Comparison of ENCODE assay signal across 24 mouse cellular contexts in genomic region chr3:147975500-147975899, GRCm38 (mm10).
DNase-seq lines count a peak whose midpoint lies in the region; ATAC-seq lines count a peak whose summit lies in the region.
"Had no signal": no experiment of that assay in that cellular context is flagged by ENCODE, and none has a peak within 500 bp of the region (broad histone marks: within the 10 kb centered on the region; RNA-seq: fewer than 3 reads in every experiment).

No protein-coding gene starts in this region.

- H3K4me1 ChIP-seq in hindbrain, embryonic 11.5 days (replicated peaks; ENCODE audit: control insufficient read depth, insufficient read depth, low read length) = no peaks in the 10 kb centered on the region
- no peaks in the 10 kb centered on the region for H3K4me1 ChIP-seq in hindbrain, embryonic 14.5 days (replicated peaks; ENCODE audit: control insufficient read depth, insufficient read depth, low read length)
- H3K4me1 ChIP-seq in midbrain, embryonic 12.5 days = peaks cover 14% of the 10 kb centered on the region
- peaks cover 25% of the 10 kb centered on the region for H3K4me1 ChIP-seq in midbrain, embryonic 10.5 days
- H3K4me1 ChIP-seq in midbrain, embryonic 14.5 days (ENCODE audit: control insufficient read depth, insufficient read depth, low read length) = peaks cover 21% of the 10 kb centered on the region; the same call in 1 of the 2 replicates
- H3K4me1 ChIP-seq: heart, embryonic 10.5 days had no signal

- H3K27ac ChIP-seq in hindbrain, embryonic 11.5 days (ENCODE audit: low read depth, low read length) = no peak overlapping the region
- H3K27ac ChIP-seq in hindbrain, embryonic 14.5 days = no peak overlapping the region
- peak overlapping the region; percentile 71 for H3K27ac ChIP-seq in midbrain, embryonic 12.5 days (replicated peaks)
- no peak overlapping the region for H3K27ac ChIP-seq in midbrain, embryonic 10.5 days (replicated peaks)
- peak overlapping the region; percentile 57 for H3K27ac ChIP-seq in midbrain, embryonic 14.5 days (replicated peaks; ENCODE audit: low read depth, low read length)
- H3K27ac ChIP-seq: forebrain, embryonic 13.5 days; heart, adult 2 months; heart, embryonic 10.5 days; heart, embryonic 13.5 days; hindbrain, embryonic 13.5 days had no signal

- H3K36me3 ChIP-seq in hindbrain, embryonic 11.5 days (ENCODE audit: control insufficient read depth, insufficient read depth, low read length) = no peaks in the 10 kb centered on the region
- no peaks in the 10 kb centered on the region for H3K36me3 ChIP-seq in hindbrain, embryonic 14.5 days (replicated peaks; ENCODE audit: control insufficient read depth, insufficient read depth)
- no peaks in the 10 kb centered on the region for H3K36me3 ChIP-seq in midbrain, embryonic 12.5 days
- H3K36me3 ChIP-seq in midbrain, embryonic 10.5 days = no peaks in the 10 kb centered on the region
- no peaks in the 10 kb centered on the region for H3K36me3 ChIP-seq in midbrain, embryonic 14.5 days (ENCODE audit: control insufficient read depth, insufficient read depth, low read length)
- H3K36me3 ChIP-seq: G1E; heart, embryonic 10.5 days; heart, embryonic 13.5 days; hindbrain, embryonic 13.5 days had no signal

- no peaks in the 10 kb centered on the region for H3K27me3 ChIP-seq in hindbrain, embryonic 11.5 days (ENCODE audit: control insufficient read depth, insufficient read depth, low read length)
- H3K27me3 ChIP-seq in hindbrain, embryonic 14.5 days (ENCODE audit: control insufficient read depth, insufficient read depth, low read length) = no peaks in the 10 kb centered on the region
- H3K27me3 ChIP-seq in midbrain, embryonic 12.5 days = peaks cover 19% of the 10 kb centered on the region
- peaks cover 16% of the 10 kb centered on the region; the same call in 1 of the 2 replicates for H3K27me3 ChIP-seq in midbrain, embryonic 10.5 days (ENCODE audit: low read depth, poor library complexity, severe bottlenecking)
- H3K27me3 ChIP-seq in midbrain, embryonic 14.5 days (ENCODE audit: control insufficient read depth, insufficient read depth, low read length) = peaks cover 5% of the 10 kb centered on the region; the same call in 1 of the 2 replicates
- H3K27me3 ChIP-seq: CH12.LX; forebrain, embryonic 13.5 days; heart, embryonic 13.5 days; hindbrain, embryonic 13.5 days; Patski had no signal

- no peaks in the 10 kb centered on the region for H3K9me3 ChIP-seq in hindbrain, embryonic 11.5 days (ENCODE audit: control insufficient read depth, low read length)
- no peaks in the 10 kb centered on the region for H3K9me3 ChIP-seq in hindbrain, embryonic 14.5 days (ENCODE audit: control insufficient read depth, low read length)
- H3K9me3 ChIP-seq in midbrain, embryonic 12.5 days = no peaks in the 10 kb centered on the region
- no peaks in the 10 kb centered on the region for H3K9me3 ChIP-seq in midbrain, embryonic 10.5 days (replicated peaks)
- H3K9me3 ChIP-seq in midbrain, embryonic 14.5 days (ENCODE audit: control insufficient read depth, low read length) = no peaks in the 10 kb centered on the region
- H3K9me3 ChIP-seq: forebrain, embryonic 13.5 days; heart, embryonic 10.5 days; heart, embryonic 13.5 days; hindbrain, embryonic 13.5 days had no signal

- no peak overlapping the region for H3K4me3 ChIP-seq in hindbrain, embryonic 11.5 days (ENCODE audit: low read depth, low read length)
- no peak overlapping the region for H3K4me3 ChIP-seq in hindbrain, embryonic 14.5 days (replicated peaks; ENCODE audit: low read length)
- H3K4me3 ChIP-seq in midbrain, embryonic 12.5 days = no peak overlapping the region
- H3K4me3 ChIP-seq in midbrain, embryonic 10.5 days = no peak overlapping the region
- H3K4me3 ChIP-seq in midbrain, embryonic 14.5 days (replicated peaks; ENCODE audit: low read depth, low read length) = no peak overlapping the region
- H3K4me3 ChIP-seq: forebrain, embryonic 13.5 days; heart, adult 2 months; heart, embryonic 10.5 days; heart, embryonic 13.5 days; hindbrain, embryonic 13.5 days had no signal

- H3K9ac ChIP-seq in hindbrain, embryonic 11.5 days (ENCODE audit: low read depth, low read length) = no peak overlapping the region
- no peak overlapping the region for H3K9ac ChIP-seq in hindbrain, embryonic 14.5 days
- H3K9ac ChIP-seq in midbrain, embryonic 12.5 days (replicated peaks) = no peak overlapping the region
- H3K9ac ChIP-seq in midbrain, embryonic 14.5 days (replicated peaks; ENCODE audit: low read length) = no peak overlapping the region
- H3K9ac ChIP-seq: forebrain, embryonic 13.5 days; heart, embryonic 13.5 days; hindbrain, embryonic 13.5 days had no signal

- ATAC-seq in hindbrain, embryonic 11.5 days (ENCODE audit: low FRiP score) = peak; percentile 62; the same call in 1 of the 2 replicates
- no peak for ATAC-seq in hindbrain, embryonic 14.5 days (ENCODE audit: low FRiP score)
- ATAC-seq in midbrain, embryonic 12.5 days (ENCODE audit: low FRiP score, low read depth) = peak; percentile 69
- ATAC-seq in midbrain, embryonic 14.5 days (ENCODE audit: low FRiP score, low TSS enrichment) = no peak
- ATAC-seq: Patski had no signal

- DNase-seq in hindbrain, embryonic 11.5 days (ENCODE audit: low spot score) = no peak
- no peak for DNase-seq in hindbrain, embryonic 14.5 days (ENCODE audit: low spot score)
- DNase-seq in midbrain, embryonic 10.5 days (ENCODE audit: low spot score) = no peak
- peak; percentile 55 for DNase-seq in midbrain, embryonic 14.5 days
- DNase-seq in right cerebral cortex, postnatal 25 days = no peak
- DNase-seq: adrenal gland, postnatal 10 days; adrenal gland, postnatal 36 days; B cell, adult 2 months; cerebellum, adult 18-20 months; cerebellum, adult 9-10 months; cerebellum, postnatal 14 days; gastrocnemius, postnatal 10 days; gastrocnemius, postnatal 36 days; heart, adult 2 months; heart, postnatal 14 days; heart, postnatal 4 days had no signal

- WGBS in hindbrain, embryonic 11.5 days = 76% methylated on average over 10 of the region's 10 CpGs
- WGBS in hindbrain, embryonic 14.5 days = 66% methylated on average over 10 of the region's 10 CpGs
- 61% methylated on average over 10 of the region's 10 CpGs for WGBS in midbrain, embryonic 12.5 days
- 84% methylated on average over 10 of the region's 10 CpGs for WGBS in midbrain, embryonic 10.5 days
- WGBS in midbrain, embryonic 14.5 days = 53% methylated on average over 10 of the region's 10 CpGs

- H3K4me2 ChIP-seq in hindbrain, embryonic 11.5 days (replicated peaks; ENCODE audit: low read depth, low read length) = no peak overlapping the region
- H3K4me2 ChIP-seq in hindbrain, embryonic 14.5 days (replicated peaks) = no peak overlapping the region
- no peak overlapping the region for H3K4me2 ChIP-seq in midbrain, embryonic 12.5 days (replicated peaks)
- H3K4me2 ChIP-seq in midbrain, embryonic 14.5 days (ENCODE audit: low read length) = no peak overlapping the region
- H3K4me2 ChIP-seq: forebrain, embryonic 13.5 days; heart, embryonic 13.5 days; hindbrain, embryonic 13.5 days had no signal

Comparison
In these comparisons a context has a peak if more than half of its experiments do, and no peak if none do; other contexts are left out.
1. ATAC-seq: peak in hindbrain, embryonic 11.5 days (single experiment) and midbrain, embryonic 12.5 days (single experiment); none in hindbrain, embryonic 14.5 days (single experiment) and midbrain, embryonic 14.5 days (single experiment).
2. H3K27ac ChIP-seq: peak in midbrain, embryonic 12.5 days (single experiment) and midbrain, embryonic 14.5 days (single experiment); none in hindbrain, embryonic 11.5 days (single experiment), hindbrain, embryonic 14.5 days (single experiment) and midbrain, embryonic 10.5 days (single experiment).